Mouse (Mus musculus) heart, embryonic 14.5 days (tissue): Measurements from ENCODE around the gene Nabp2. TPM values are rescaled to one million over a fixed set of nuclear protein-coding genes. Genes with fewer than 3 reads are reported as not detected.

Source experiments
- ATAC-seq: fragments of 200-750 bp; cut with Nextera tagmentation; 2 replicates; pipeline ENCODE4 v1.8.0; 2017; ENCODE audit warnings: low read depth, moderate TSS enrichment; ENCODE audit not compliant: insufficient number of reproducible peaks, insufficient read depth, low FRiP score
- H3K27ac ChIP-seq, 2 experiments: fragments of 200-500 bp in 1 of 2; fragments of 300-500 bp in 1 of 2; sonication (generic) in 1 of 2; replicated peaks in 1 of 2; 2 replicates each; pipeline ENCODE4 v1.5.1; 2012 to 2014; ENCODE audit warnings: low read depth in 2 of 2, low read length in 2 of 2, control low read depth in 1 of 2, mild to moderate bottlenecking in 1 of 2, mixed read lengths in 1 of 2; ENCODE audit not compliant: control insufficient read depth in 1 of 2, insufficient read depth in 1 of 2
- H3K27me3 ChIP-seq: fragments of 300-500 bp; sonication (generic); 2 replicates; pipeline ENCODE4 v1.6.1; 2014; ENCODE audit warnings: mild to moderate bottlenecking, low read length, control low read depth; ENCODE audit not compliant: control insufficient read depth, insufficient read depth
- H3K36me3 ChIP-seq: fragments of 300-500 bp; sonication (generic); 2 replicates; pipeline ENCODE4 v1.6.1; 2014; ENCODE audit warnings: mild to moderate bottlenecking, control low read depth, low read length, mixed read lengths; ENCODE audit not compliant: control insufficient read depth, insufficient read depth
- H3K4me1 ChIP-seq, 2 experiments: fragments of 200-500 bp in 1 of 2; fragments of 300-500 bp in 1 of 2; sonication (generic) in 1 of 2; 2 replicates each; pipeline ENCODE4 v1.6.1; 2012 to 2014; ENCODE audit warnings: low read length in 2 of 2, control low read depth in 1 of 2, mixed read lengths in 1 of 2; ENCODE audit not compliant: control insufficient read depth in 2 of 2, insufficient read depth in 2 of 2
- H3K4me2 ChIP-seq: fragments of 300-500 bp; sonication (generic); 2 replicates; pipeline ENCODE4 v1.6.1; 2014; ENCODE audit warnings: mild to moderate bottlenecking, low read length
- H3K4me3 ChIP-seq, 2 experiments: fragments of 200-500 bp in 1 of 2; fragments of 300-500 bp in 1 of 2; sonication (generic) in 1 of 2; 2 replicates each; pipeline ENCODE4 v1.5.1; 2012 to 2014; ENCODE audit warnings: low read length in 2 of 2, mild to moderate bottlenecking in 2 of 2, control low read depth in 1 of 2, low read depth in 1 of 2, moderate library complexity in 1 of 2; ENCODE audit not compliant: control insufficient read depth in 1 of 2, insufficient read depth in 1 of 2
- H3K9ac ChIP-seq: fragments of 300-500 bp; sonication (generic); 2 replicates; pipeline ENCODE4 v1.6.1; 2014; ENCODE audit warnings: mild to moderate bottlenecking, low read length
- H3K9me3 ChIP-seq: fragments of 300-500 bp; sonication (generic); 2 replicates; pipeline ENCODE4 v1.6.1; 2016; ENCODE audit warnings: low read length, control low read depth; ENCODE audit not compliant: control insufficient read depth
- WGBS: fragments of 180-500 bp; shearing (Covaris S2); extraction: QIAGEN DNeasy Blood & Tissue Kit; methylation state at CpG from one replicate; pipeline ENCODE4 v1.1.7; 2014; 5-methylcytosine and 5-hydroxymethylcytosine counted together
- polyA plus RNA-seq: library from polyadenylated mRNA; unstranded; fragments of >200 nt; fragmentation: Nextera tagmentation; extraction: Ambion mirVana; gene quantifications from 2 replicates; pipeline ENCODE4 v1.2.1, GENCODE M21; 2014

Nabp2 gene
- 64.5 and 66.6 TPM in 2 replicates for polyA plus RNA-seq

- peak within 1 kb of the TSS; percentile 94 for H3K4me2 ChIP-seq
- peak within 1 kb of the TSS; percentile 80 to 82 for H3K4me3 ChIP-seq
- peaks cover 48% of the 10 kb centered on the region for H3K36me3 ChIP-seq
- H3K27me3 ChIP-seq: no peaks in the 10 kb centered on the region
- peak; percentile 86 for ATAC-seq
- WGBS: under 1% methylated on average over 50 of the region's 50 CpGs
- peaks cover 10 to 30% of the 10 kb centered on the region in 2 experiments for H3K4me1 ChIP-seq
- H3K9ac ChIP-seq: peak within 1 kb of the TSS; percentile 73
- peak within 1 kb of the TSS; percentile 78 to 92 for H3K27ac ChIP-seq
- no peaks in the 10 kb centered on the region for H3K9me3 ChIP-seq
Measured at GRCm38 (mm10) chr10:128411211-128412054, at the start of gene Nabp2, which contains the start of gene Rnf41. Nabp2 (minus strand) TSS chr10:128411492. Rnf41 (plus strand) TSS chr10:128411657.

DNA sequence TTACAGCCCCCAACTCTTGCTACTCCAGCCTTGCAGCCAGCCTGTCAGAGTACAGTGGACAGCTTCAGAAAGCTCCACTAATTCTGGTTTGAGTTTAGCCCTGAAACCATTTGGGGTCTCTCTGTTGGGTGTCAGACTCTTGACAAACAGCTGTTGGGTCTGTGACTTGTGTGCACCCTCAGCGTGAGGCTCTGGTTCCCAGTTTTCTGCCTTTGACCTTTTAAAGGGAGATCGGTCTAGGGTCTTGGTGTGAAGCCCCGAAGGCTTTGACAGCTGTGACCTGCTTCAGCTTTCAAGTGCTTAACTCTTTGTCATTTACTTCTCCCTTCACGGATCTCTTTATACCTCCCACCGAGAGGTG, 49.0 kb upstream of the Nabp2 start:
- WGBS: 8% methylated on average over 5 of the region's 5 CpGs
- H3K27me3 ChIP-seq: no peaks in the 10 kb centered on the region
- peak overlapping the region; percentile 86 for H3K4me2 ChIP-seq
- peaks cover 46% of the 10 kb centered on the region for H3K36me3 ChIP-seq
- H3K4me3 ChIP-seq: peak overlapping the region; percentile 89 to 95
- no peak for ATAC-seq
- peaks cover 0 to 12% of the 10 kb centered on the region in 2 experiments; a peak in 2 of 4 replicates for H3K4me1 ChIP-seq
- peak overlapping the region; percentile 93 for H3K9ac ChIP-seq
- peak overlapping the region in 1 of 2 experiments; percentile 92; a peak in 3 of 4 replicates for H3K27ac ChIP-seq
- no peaks in the 10 kb centered on the region for H3K9me3 ChIP-seq

DNA sequence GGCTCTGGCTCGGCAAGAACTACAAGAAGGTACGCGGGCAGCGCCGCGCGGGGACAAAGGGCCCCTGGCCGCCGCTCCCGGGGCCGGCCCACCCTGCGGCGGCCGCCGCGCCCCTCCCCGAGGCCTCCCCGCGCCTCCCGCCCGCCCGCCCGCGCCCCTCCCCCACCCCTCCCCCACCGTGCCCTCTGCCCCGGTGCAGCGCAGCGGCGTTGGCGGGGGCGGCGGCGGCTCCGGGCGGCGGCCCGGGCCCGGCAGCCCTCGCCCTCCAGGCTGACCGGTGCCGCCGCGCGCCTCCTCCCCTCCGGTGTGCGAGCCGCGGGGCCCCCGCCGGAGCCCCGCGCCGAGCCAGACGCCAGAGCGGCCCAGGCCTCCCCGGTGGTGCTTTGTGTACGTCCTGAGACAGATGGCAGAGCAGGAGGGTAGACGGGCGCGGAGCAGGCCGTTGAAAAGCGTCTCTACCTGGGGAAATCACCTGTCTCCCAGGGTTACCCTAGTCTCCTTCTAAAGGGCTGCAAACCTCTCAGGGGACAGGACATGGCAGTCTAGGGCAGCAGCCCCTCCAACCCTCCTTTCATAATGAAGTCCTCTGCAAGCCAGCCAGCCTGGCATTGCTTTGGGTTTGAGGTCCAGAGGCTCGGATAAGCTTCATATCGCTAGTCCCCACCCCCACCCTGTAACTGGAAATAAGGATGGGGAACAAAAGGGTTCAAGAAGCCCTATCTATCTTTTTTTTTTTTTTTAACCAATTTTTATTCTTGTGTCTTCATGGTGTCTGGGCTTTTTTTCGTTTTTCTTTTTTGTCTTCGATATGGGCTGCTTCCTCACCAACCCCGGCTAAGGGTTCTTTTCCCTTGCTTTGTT, 48.3 kb upstream of the Nabp2 start:
- Histone ChIP-seq H3K27me3 (no peaks in the 10 kb centered on the region), H3K9me3 (no peaks in the 10 kb centered on the region), H3K36me3 (peaks cover 40% of the 10 kb centered on the region), H3K27ac (peak overlapping the region; percentile 91 to 92), H3K4me3 (peak overlapping the region; percentile 89 to 95), H3K4me1 (peaks cover 0 to 15% of the 10 kb centered on the region in 2 experiments; a peak in 2 of 4 replicates), H3K4me2 (peak overlapping the region; percentile 86), H3K9ac (peak overlapping the region; percentile 93)
- peak; percentile 59 for ATAC-seq
- WGBS: 2% methylated on average over 25 of the region's 67 CpGs

DNA sequence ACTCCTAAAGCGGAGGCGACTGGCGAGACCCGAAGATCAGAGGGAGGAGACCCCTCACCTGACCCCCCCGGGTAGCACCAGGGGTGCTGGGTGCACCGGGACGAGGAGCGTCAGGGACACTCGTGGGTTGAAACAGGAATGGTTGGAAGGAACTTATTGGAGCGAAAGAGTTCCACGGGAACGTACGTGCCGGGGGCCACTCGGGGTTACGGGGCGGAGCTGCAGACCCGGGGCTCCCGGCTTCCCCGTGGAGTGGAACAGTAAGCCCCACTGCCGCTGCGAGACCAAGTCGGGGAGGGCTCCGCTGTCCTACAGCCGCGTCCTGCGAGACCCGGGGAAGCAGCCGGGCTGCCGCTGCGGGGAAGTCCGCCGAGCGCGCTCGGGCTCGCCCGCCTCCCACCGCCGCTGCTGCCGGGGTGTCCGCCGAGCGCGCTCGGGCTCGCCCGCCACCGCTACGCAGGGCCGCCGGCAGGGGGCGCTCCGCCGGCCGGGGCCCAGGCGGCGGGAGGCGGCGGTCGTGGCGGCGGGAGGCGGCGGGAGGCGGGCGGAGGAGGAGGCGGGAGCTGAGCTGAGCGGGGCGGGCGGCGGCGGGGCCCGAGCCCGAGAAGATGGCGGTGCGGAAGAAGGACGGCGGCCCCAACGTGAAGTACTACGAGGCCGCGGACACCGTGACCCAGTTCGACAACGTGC, 47.6 kb upstream of the Nabp2 start, which contains the start of gene Smarcc2:
Smarcc2 (plus strand) TSS at position 530 of the 690 bp plus-strand sequence.
- 2% methylated on average over 75 of the region's 86 CpGs for WGBS
- ATAC-seq: peak; percentile 83

DNA sequence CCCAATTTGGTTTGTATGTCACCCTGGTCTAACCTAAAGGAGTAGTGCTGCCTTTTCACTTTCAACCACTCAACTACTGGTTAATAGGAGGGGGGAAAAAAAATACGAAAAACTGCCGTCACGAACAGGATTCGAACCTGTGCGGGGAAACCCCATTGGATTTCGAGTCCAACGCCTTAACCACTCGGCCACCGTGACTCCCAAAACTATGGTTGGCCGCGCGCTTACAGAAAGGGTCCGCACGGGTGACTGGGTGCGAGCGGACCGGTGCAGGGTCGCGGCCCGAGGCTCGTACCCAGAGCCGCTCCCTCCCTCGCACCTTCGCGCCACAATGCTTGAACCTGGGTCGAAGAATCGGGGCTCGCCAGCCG, 47.0 kb upstream of the Nabp2 start:
- Histone ChIP-seq H3K36me3 (peaks cover 27% of the 10 kb centered on the region), H3K9ac (peak overlapping the region; percentile 93), H3K27ac (peak overlapping the region; percentile 74 to 92), H3K27me3 (no peaks in the 10 kb centered on the region), H3K4me2 (peak overlapping the region; percentile 80), H3K9me3 (no peaks in the 10 kb centered on the region), H3K4me3 (peak overlapping the region; percentile 89 to 95), H3K4me1 (peaks cover 0 to 15% of the 10 kb centered on the region in 2 experiments; a peak in 2 of 4 replicates)
- WGBS: under 1% methylated on average over 29 of the region's 29 CpGs
- peak; percentile 42 for ATAC-seq

More for the DNA sequence above, 47.6 kb upstream of the Nabp2 start, which contains the start of gene Smarcc2:
- H3K9ac ChIP-seq: peak within 1 kb of the TSS; percentile 93
- peak within 1 kb of the TSS; percentile 86 for H3K4me2 ChIP-seq
- peak within 1 kb of the TSS; percentile 89 to 95 for H3K4me3 ChIP-seq
- peak within 1 kb of the TSS; percentile 91 to 92 for H3K27ac ChIP-seq
- H3K4me1 ChIP-seq: peaks cover 0 to 15% of the 10 kb centered on the region in 2 experiments; a peak in 2 of 4 replicates
- no peaks in the 10 kb centered on the region for H3K9me3 ChIP-seq
- peaks cover 32% of the 10 kb centered on the region for H3K36me3 ChIP-seq
- no peaks in the 10 kb centered on the region for H3K27me3 ChIP-seq

GRCm38 (mm10) chr10:128457676-128458075, 46.4 kb upstream of the Nabp2 start:
- Histone ChIP-seq H3K27me3 (no peaks in the 10 kb centered on the region), H3K4me2 (no peak overlapping the region), H3K4me3 (peak overlapping the region in 1 of 2 experiments; percentile 95; a peak in 1 of 4 replicates), H3K9me3 (no peaks in the 10 kb centered on the region), H3K4me1 (peaks cover 0 to 15% of the 10 kb centered on the region in 2 experiments; a peak in 2 of 4 replicates), H3K27ac (no peak overlapping the region), H3K36me3 (peaks cover 20% of the 10 kb centered on the region), H3K9ac (no peak overlapping the region; the same call in 1 of the 2 replicates)
- ATAC-seq: no peak
- WGBS: 88% methylated on average over 6 of the region's 6 CpGs
